ENCODE assay signal across 17 mouse cellular contexts in the genomic region with DNA sequence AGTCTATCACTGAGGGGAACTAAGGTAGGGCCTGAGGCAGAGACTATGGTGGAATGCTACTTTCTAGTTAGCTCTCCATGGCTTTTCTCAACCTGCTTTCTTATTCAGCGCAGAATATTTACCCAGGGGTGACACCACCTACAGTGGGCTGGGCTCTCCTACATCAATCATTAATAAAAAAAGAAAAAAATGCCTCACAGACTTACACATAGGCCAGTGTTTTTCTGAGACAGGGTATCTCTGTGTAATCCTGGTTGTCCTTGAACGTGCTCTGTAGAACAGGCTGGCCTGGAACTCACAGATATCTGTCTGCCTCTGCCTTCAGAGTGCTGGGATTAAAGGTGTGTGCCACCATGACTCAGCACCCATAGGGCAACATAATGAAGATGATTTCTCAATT.
"Had no signal": no experiment of that assay in that cellular context is flagged by ENCODE, and none has a peak within 500 bp of the region (broad histone marks: within the 10 kb centered on the region; RNA-seq: fewer than 3 reads in every experiment).

No protein-coding gene starts in this region.

- H3K27ac ChIP-seq: liver, embryonic 13.5 days; liver, embryonic 15.5 days; lung, embryonic 15.5 days; macrophage; midbrain, embryonic 12.5 days; neural tube, embryonic 12.5 days had no signal

- DNase-seq: liver, embryonic 13.5 days; liver, postnatal 0 days; lung, adult 2 months; lung, postnatal 14 days; lung, postnatal 36 days; midbrain, embryonic 14.5 days; right cerebral cortex, postnatal 14 days; thymus, adult 2 months; thymus, postnatal 25 days; thymus, postnatal 4 days had no signal

- H3K4me1 ChIP-seq: liver, embryonic 13.5 days had no signal

- H3K4me3 ChIP-seq: liver, embryonic 13.5 days; liver, embryonic 15.5 days; lung, embryonic 15.5 days; megakaryocyte, embryonic 14.5 days; midbrain, embryonic 12.5 days; neural tube, embryonic 12.5 days had no signal

- H3K4me2 ChIP-seq: liver, embryonic 13.5 days; liver, embryonic 15.5 days; lung, embryonic 15.5 days; midbrain, embryonic 12.5 days; neural tube, embryonic 12.5 days had no signal

- H3K27me3 ChIP-seq: lung, embryonic 15.5 days; neural tube, embryonic 12.5 days had no signal

- H3K9me3 ChIP-seq: liver, embryonic 13.5 days; liver, embryonic 15.5 days; lung, embryonic 15.5 days; midbrain, embryonic 12.5 days; neural tube, embryonic 12.5 days had no signal

- H3K9ac ChIP-seq: liver, embryonic 13.5 days; liver, embryonic 15.5 days; liver, postnatal 0 days; lung, embryonic 15.5 days; midbrain, embryonic 12.5 days; neural tube, embryonic 12.5 days had no signal

- H3K36me3 ChIP-seq: liver, embryonic 13.5 days; liver, embryonic 15.5 days; lung, embryonic 15.5 days; midbrain, embryonic 12.5 days; neural tube, embryonic 12.5 days had no signal

- ATAC-seq: liver, postnatal 0 days; lung, postnatal 0 days had no signal
